Mouse (Mus musculus) small intestine, adult 2 months (tissue): ENCODE measurements around the gene Dst.

Experiments
- CTCF ChIP-seq: fragments of 200-500 bp; IDR thresholded peaks from 2 replicates; pipeline ENCODE4 v1.5.1; 2012; ENCODE audit warnings: low read depth, mild to moderate bottlenecking, control low read depth, inconsistent platforms, low read length, moderate library complexity, mixed read lengths; ENCODE audit not compliant: insufficient replicate concordance, insufficient read length; ENCODE audit errors: extremely low read depth
- POLR2A ChIP-seq: fragments of 200-500 bp; IDR thresholded peaks from 2 replicates; pipeline ENCODE4 v1.6.1; 2012; ENCODE audit warnings: low read depth, mild to moderate bottlenecking, control low read depth, inconsistent platforms, low read length, moderate library complexity

- TF ChIP-seq CTCF (no peak), POLR2A (no peak)
Observed at GRCm38 (mm10) chr1:34007379-34007778, 99.4 kb downstream of the Dst start.
